Mouse (Mus musculus): ENCODE results near the gene Ly75. TPM values are rescaled to one million over a fixed set of nuclear protein-coding genes. Genes with fewer than 3 reads are reported as not detected.

The Ly75 gene
- polyA plus RNA-seq, 1 experiment from 2014 or later, result 30.7 TPM

GRCm38 (mm10) chr2:60354541-60355387, 28.3 kb downstream of the Ly75 start:
- no peaks in the 10 kb centered on the region for H3K27me3 ChIP-seq
- POLR2A ChIA-PET, result no interaction called here
- CTCF ChIA-PET, result interaction anchor here (0.6 kb wide), 1 partner anchor 92 kb away, joined by 3 read pairs; no protein-coding TSS in a partner anchor
- no peak for TF ChIP-seq CTCF (IDR thresholded peaks at IDR 0.05)
- DNase-seq (ENCODE audit: low read depth, low spot score) (no peak), ATAC-seq (no peak)
- in situ Hi-C loops (cut with MboI; ENCODE audit: low pct_unique_long_range_greater_than_20kb), result no loop called here

- H3K27me3 ChIP-seq, result no peaks in the 10 kb centered on the region
- ATAC-seq, result no peak
- in situ Hi-C loops (cut with MboI; ENCODE audit: low pct_unique_long_range_greater_than_20kb), result no loop called here
- ChIA-PET POLR2A (no interaction called here), CTCF (interaction anchor here (1.0 kb wide), 1 partner anchor 14 kb away, joined by 3 read pairs; no protein-coding TSS in a partner anchor)
- no peak for TF ChIP-seq CTCF (IDR thresholded peaks at IDR 0.05)
- DNase-seq (ENCODE audit: low read depth, low spot score), result no peak
These were observed 30.8 kb downstream of the Ly75 start for GRCm38 (mm10) chr2:60352296-60352695.

GRCm38 (mm10) chr2:60351781-60352180, 31.3 kb downstream of the Ly75 start:
- in situ Hi-C loops (cut with MboI; ENCODE audit: low pct_unique_long_range_greater_than_20kb), result no loop called here
- ATAC-seq (no peak), DNase-seq (ENCODE audit: low read depth, low spot score) (no peak)
- no peaks in the 10 kb centered on the region for H3K27me3 ChIP-seq
- ChIA-PET CTCF (interaction anchor here (1.0 kb wide), 1 partner anchor 13 kb away, joined by 3 read pairs; no protein-coding TSS in a partner anchor), POLR2A (no interaction called here)
- TF ChIP-seq CTCF (IDR thresholded peaks at IDR 0.05), result no peak

- in situ Hi-C loops (cut with MboI; ENCODE audit: low pct_unique_long_range_greater_than_20kb), result no loop called here
- CTCF ChIA-PET, result no interaction called here
These were observed 35.2 kb downstream of the Ly75 start for GRCm38 (mm10) chr2:60347875-60348274.

GRCm38 (mm10) chr2:60346531-60346930, 36.6 kb downstream of the Ly75 start:
- in situ Hi-C loops (cut with MboI; ENCODE audit: low pct_unique_long_range_greater_than_20kb), result no loop called here
- no peak for TF ChIP-seq CTCF (IDR thresholded peaks at IDR 0.05)
- H3K27me3 ChIP-seq, result no peaks in the 10 kb centered on the region
- ATAC-seq, result no peak
- no peak for DNase-seq (ENCODE audit: low read depth, low spot score)
- ChIA-PET POLR2A (no interaction called here), CTCF (interaction anchor here (0.6 kb wide), 1 partner anchor 235 kb away, joined by 3 read pairs; no protein-coding TSS in a partner anchor)

More at GRCm38 (mm10) chr2:60347875-60348274, 35.2 kb downstream of the Ly75 start:
- POLR2A ChIA-PET, result no interaction called here
- TF ChIP-seq CTCF (IDR thresholded peaks at IDR 0.05), result no peak
- no peaks in the 10 kb centered on the region for H3K27me3 ChIP-seq
- no peak for DNase-seq (ENCODE audit: low read depth, low spot score)
- no peak for ATAC-seq

GRCm38 (mm10) chr2:60345717-60346116, 37.4 kb downstream of the Ly75 start:
- ATAC-seq (no peak), DNase-seq (ENCODE audit: low read depth, low spot score) (no peak)
- ChIA-PET CTCF (interaction anchor here (1.0 kb wide), 1 partner anchor 19 kb away, joined by 3 read pairs; no protein-coding TSS in a partner anchor), POLR2A (interaction anchor here (0.7 kb wide), 1 partner anchor 13 kb away, joined by 5 read pairs; no protein-coding TSS in a partner anchor)
- TF ChIP-seq CTCF (IDR thresholded peaks at IDR 0.05), result no peak
- in situ Hi-C loops (cut with MboI; ENCODE audit: low pct_unique_long_range_greater_than_20kb), result no loop called here
- no peaks in the 10 kb centered on the region for H3K27me3 ChIP-seq

- H3K27me3 ChIP-seq, result no peaks in the 10 kb centered on the region
- TF ChIP-seq CTCF (IDR thresholded peaks at IDR 0.05), result no peak
- POLR2A ChIA-PET, result no interaction called here
- in situ Hi-C loops (cut with MboI; ENCODE audit: low pct_unique_long_range_greater_than_20kb), result no loop called here
- CTCF ChIA-PET, result no interaction called here
- DNase-seq (ENCODE audit: low read depth, low spot score) (no peak), ATAC-seq (no peak)
These were observed 39.4 kb downstream of the Ly75 start for GRCm38 (mm10) chr2:60343607-60344289.

GRCm38 (mm10) chr2:60342107-60342880, 40.8 kb downstream of the Ly75 start:
- in situ Hi-C loops (cut with MboI; ENCODE audit: low pct_unique_long_range_greater_than_20kb), result no loop called here
- TF ChIP-seq CTCF (IDR thresholded peaks at IDR 0.05), result no peak
- ATAC-seq, result no peak
- H3K27me3 ChIP-seq, result no peaks in the 10 kb centered on the region
- POLR2A ChIA-PET, result no interaction called here
- DNase-seq (ENCODE audit: low read depth, low spot score), result no peak
- CTCF ChIA-PET, result interaction anchor here (1.0 kb wide), 1 partner anchor 24 kb away, joined by 3 read pairs; no protein-coding TSS in a partner anchor

- peak; percentile 82 for ATAC-seq
- no peak for TF ChIP-seq CTCF (IDR thresholded peaks at IDR 0.05)
- in situ Hi-C loops (cut with MboI; ENCODE audit: low pct_unique_long_range_greater_than_20kb), result no loop called here
- CTCF ChIA-PET, result interaction anchor here (0.8 to 1.5 kb wide), 2 partner anchors 11 to 15 kb away, joined by 3 to 4 read pairs; no protein-coding TSS in a partner anchor
- no peaks in the 10 kb centered on the region for H3K27me3 ChIP-seq
- DNase-seq (ENCODE audit: low read depth, low spot score), result peak; percentile 7
- POLR2A ChIA-PET, result interaction anchor here (0.5 kb wide), 1 partner anchor 545 kb away, joined by 3 read pairs; no protein-coding TSS in a partner anchor
These were observed 45.2 kb downstream of the Ly75 start for GRCm38 (mm10) chr2:60337937-60338336.

GRCm38 (mm10) chr2:60328641-60329040, 54.5 kb downstream of the Ly75 start:
- CTCF ChIA-PET, result no interaction called here
- no peak for TF ChIP-seq CTCF (IDR thresholded peaks at IDR 0.05)
- in situ Hi-C loops (cut with MboI; ENCODE audit: low pct_unique_long_range_greater_than_20kb), result no loop called here
- POLR2A ChIA-PET, result no interaction called here
- no peak for DNase-seq (ENCODE audit: low read depth, low spot score)
- ATAC-seq, result no peak
- no peaks in the 10 kb centered on the region for H3K27me3 ChIP-seq
